Mouse (Mus musculus): ENCODE results near the gene Fsip1. TPM values are rescaled to one million over a fixed set of nuclear protein-coding genes. Genes with fewer than 3 reads are reported as not detected.

The Fsip1 gene
- polyA plus RNA-seq, 2 experiments, result 0.06 to 0.08 TPM

DNA sequence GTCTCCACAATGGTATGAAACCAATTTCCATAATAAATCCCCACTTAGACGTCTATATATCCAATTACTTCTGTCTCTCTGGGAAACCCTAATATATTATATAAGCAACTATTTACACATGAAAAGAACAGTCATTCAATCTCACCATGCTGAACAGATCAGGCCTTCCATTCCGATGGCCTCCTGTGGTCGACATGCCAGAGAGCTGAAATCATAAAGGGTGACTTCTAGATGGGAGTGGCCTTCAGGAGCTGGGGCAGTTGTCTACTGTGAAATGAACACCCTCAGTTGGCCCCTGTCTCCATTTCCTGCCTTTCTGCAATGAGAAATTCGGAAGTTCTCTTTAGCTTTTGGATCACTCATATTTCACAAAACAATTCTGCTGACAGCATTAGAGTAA, 154.6 kb downstream of the Fsip1 start:
- Histone ChIP-seq H3K4me1 (replicated peaks; ENCODE audit: control insufficient read depth in 2 of 2, insufficient read depth in 2 of 2, low read length in 1 of 2) (no peaks in the 10 kb centered on the region), H3K9ac (replicated peaks) (no peak overlapping the region), H3K4me2 (ENCODE audit: low read depth) (no peak overlapping the region), H3K36me3 (replicated peaks; ENCODE audit: control insufficient read depth, insufficient read depth, low read depth) (no peaks in the 10 kb centered on the region), H3K27me3 (ENCODE audit: control insufficient read depth, insufficient read depth, low read length) (no peaks in the 10 kb centered on the region), H3K9me3 (ENCODE audit: control insufficient read depth, low read length) (no peaks in the 10 kb centered on the region), H3K27ac (no peak overlapping the region), H3K4me3 (ENCODE audit: insufficient read depth in 1 of 2, low read depth in 2 of 2, low read length in 2 of 2) (no peak overlapping the region)
- WGBS (ENCODE audit: insufficient replicate concordance), result 42% methylated on average over 4 of the region's 4 CpGs
- ATAC-seq (ENCODE audit: insufficient read depth), result no peak
- no peak for DNase-seq (ENCODE audit: low read depth in 3 of 3, low spot score in 3 of 3)
- TF ChIP-seq CTCF (IDR thresholded peaks at IDR 0.05; ENCODE audit: low read depth), result no peak
- no peak for TF ChIP-seq EP300 (IDR thresholded peaks at IDR 0.05; ENCODE audit: low read depth)

DNA sequence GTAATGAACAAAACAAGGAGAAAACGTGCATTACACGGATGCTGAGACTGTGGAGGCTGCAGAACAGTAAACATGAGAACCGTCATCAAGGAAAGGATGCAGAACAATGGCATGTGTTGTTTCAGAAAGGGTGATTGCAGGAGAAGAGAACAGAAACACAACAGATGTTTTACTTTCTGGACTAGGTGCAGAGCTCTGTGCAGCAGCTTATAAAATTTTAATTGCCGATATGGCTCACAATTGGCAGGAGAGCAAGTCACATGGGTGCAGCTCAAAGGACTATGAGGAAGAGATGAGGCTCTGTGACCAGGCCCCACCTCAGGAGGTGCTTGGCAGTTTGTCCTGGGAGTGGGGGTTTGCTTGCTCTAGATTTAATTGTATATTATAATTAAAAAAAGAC, 157.7 kb downstream of the Fsip1 start:
- no peaks in the 10 kb centered on the region for H3K36me3 ChIP-seq (replicated peaks; ENCODE audit: control insufficient read depth, insufficient read depth, low read depth)
- DNase-seq (ENCODE audit: low read depth in 3 of 3, low spot score in 3 of 3), result no peak
- no peaks in the 10 kb centered on the region for H3K9me3 ChIP-seq (ENCODE audit: control insufficient read depth, low read length)

GRCm38 (mm10) chr2:118091226-118091625, 165.5 kb downstream of the Fsip1 start:
- H3K9ac ChIP-seq (replicated peaks), result no peak overlapping the region
- TF ChIP-seq CTCF (IDR thresholded peaks at IDR 0.05; ENCODE audit: low read depth) (no peak), EP300 (IDR thresholded peaks at IDR 0.05; ENCODE audit: low read depth) (no peak)
- H3K27me3 ChIP-seq (ENCODE audit: control insufficient read depth, insufficient read depth, low read length), result no peaks in the 10 kb centered on the region
- no peaks in the 10 kb centered on the region for H3K9me3 ChIP-seq (ENCODE audit: control insufficient read depth, low read length)
- no peak overlapping the region for H3K27ac ChIP-seq
- no peaks in the 10 kb centered on the region for H3K36me3 ChIP-seq (replicated peaks; ENCODE audit: control insufficient read depth, insufficient read depth, low read depth)
- WGBS (ENCODE audit: insufficient replicate concordance), result 67% methylated on average over 5 of the region's 5 CpGs
- H3K4me1 ChIP-seq (replicated peaks; ENCODE audit: control insufficient read depth in 2 of 2, insufficient read depth in 2 of 2, low read length in 1 of 2), result no peaks in the 10 kb centered on the region
- no peak overlapping the region for H3K4me2 ChIP-seq (ENCODE audit: low read depth)
- ATAC-seq (ENCODE audit: insufficient read depth) (no peak), DNase-seq (ENCODE audit: low read depth in 3 of 3, low spot score in 3 of 3) (no peak)
- H3K4me3 ChIP-seq (ENCODE audit: insufficient read depth in 1 of 2, low read depth in 2 of 2, low read length in 2 of 2), result no peak overlapping the region

More for the DNA sequence above, 157.7 kb downstream of the Fsip1 start:
- ATAC-seq (ENCODE audit: insufficient read depth), result no peak
- no peak overlapping the region for H3K4me3 ChIP-seq (ENCODE audit: insufficient read depth in 1 of 2, low read depth in 2 of 2, low read length in 2 of 2)
- TF ChIP-seq CTCF (IDR thresholded peaks at IDR 0.05; ENCODE audit: low read depth), result no peak
- TF ChIP-seq EP300 (IDR thresholded peaks at IDR 0.05; ENCODE audit: low read depth), result no peak
- no peaks in the 10 kb centered on the region for H3K27me3 ChIP-seq (ENCODE audit: control insufficient read depth, insufficient read depth, low read length)
- 68% methylated on average over 4 of the region's 4 CpGs for WGBS (ENCODE audit: insufficient replicate concordance)
- H3K9ac ChIP-seq (replicated peaks), result no peak overlapping the region
- no peak overlapping the region for H3K27ac ChIP-seq
- no peaks in the 10 kb centered on the region for H3K4me1 ChIP-seq (replicated peaks; ENCODE audit: control insufficient read depth in 2 of 2, insufficient read depth in 2 of 2, low read length in 1 of 2)
- H3K4me2 ChIP-seq (ENCODE audit: low read depth), result no peak overlapping the region

DNA sequence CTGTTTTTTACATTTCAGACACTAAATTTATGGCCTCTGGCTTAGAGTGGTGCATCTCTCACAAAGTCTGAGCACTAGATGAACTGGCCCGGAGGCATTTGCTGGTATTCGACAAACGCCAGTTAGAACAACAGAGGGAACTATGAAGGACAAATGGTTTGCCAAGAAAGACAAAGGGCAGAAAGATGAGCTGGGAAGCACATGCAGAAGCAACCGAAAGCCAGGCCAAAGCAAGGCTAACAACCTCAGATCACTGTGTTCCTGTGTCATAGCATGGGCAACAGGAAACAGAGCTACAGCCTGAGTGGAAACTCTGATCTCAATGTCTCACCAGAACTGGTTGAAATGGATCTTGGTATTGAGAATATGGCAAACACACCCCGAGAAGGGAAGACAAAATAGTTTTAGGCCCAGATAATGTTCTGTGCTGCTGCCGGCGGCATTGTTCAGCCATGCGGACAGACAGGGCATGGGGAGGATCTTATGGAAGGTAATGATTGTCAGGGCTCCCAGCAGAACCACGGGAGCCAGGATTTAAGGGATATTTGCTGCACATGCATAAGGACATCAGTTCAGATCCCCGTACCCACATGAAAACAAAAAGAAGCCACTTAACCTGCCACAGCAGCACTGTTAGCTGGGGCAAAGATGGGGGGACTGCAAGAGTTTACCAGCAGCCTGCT, 169.6 kb downstream of the Fsip1 start:
- no peak overlapping the region for H3K27ac ChIP-seq
- ATAC-seq (ENCODE audit: insufficient read depth), result no peak
- H3K4me1 ChIP-seq (replicated peaks; ENCODE audit: control insufficient read depth in 2 of 2, insufficient read depth in 2 of 2, low read length in 1 of 2), result no peaks in the 10 kb centered on the region
- no peaks in the 10 kb centered on the region for H3K36me3 ChIP-seq (replicated peaks; ENCODE audit: control insufficient read depth, insufficient read depth, low read depth)
- H3K27me3 ChIP-seq (ENCODE audit: control insufficient read depth, insufficient read depth, low read length), result no peaks in the 10 kb centered on the region
- no peak overlapping the region for H3K4me2 ChIP-seq (ENCODE audit: low read depth)
- no peak overlapping the region for H3K4me3 ChIP-seq (ENCODE audit: insufficient read depth in 1 of 2, low read depth in 2 of 2, low read length in 2 of 2)
- H3K9me3 ChIP-seq (ENCODE audit: control insufficient read depth, low read length), result no peaks in the 10 kb centered on the region
- no peak for DNase-seq (ENCODE audit: low read depth in 3 of 3, low spot score in 3 of 3)
- TF ChIP-seq EP300 (IDR thresholded peaks at IDR 0.05; ENCODE audit: low read depth), result no peak
- no peak overlapping the region for H3K9ac ChIP-seq (replicated peaks)
- 65% methylated on average over 10 of the region's 10 CpGs for WGBS (ENCODE audit: insufficient replicate concordance)

DNA sequence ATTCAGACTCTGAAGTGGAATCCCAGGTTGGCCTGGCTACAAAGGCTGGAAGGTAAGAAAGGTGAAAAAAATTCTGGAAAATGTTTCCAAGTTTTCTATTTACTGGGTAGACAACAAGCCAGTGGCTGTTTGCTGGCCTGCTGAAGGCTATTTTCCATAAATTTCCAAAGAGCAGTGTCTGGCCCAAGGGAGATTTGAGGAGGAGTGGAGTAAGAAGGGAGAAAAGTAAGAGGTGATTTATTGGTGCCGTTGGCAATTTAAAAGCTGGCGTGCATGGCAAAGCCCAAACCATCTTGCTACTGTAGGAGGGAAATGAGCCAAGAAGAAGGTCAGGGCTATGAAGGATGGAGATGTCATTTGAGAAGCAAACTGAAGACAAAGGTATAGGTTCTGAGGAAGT, 171.1 kb downstream of the Fsip1 start:
- no peak overlapping the region for H3K4me2 ChIP-seq (ENCODE audit: low read depth)
- no peak overlapping the region for H3K9ac ChIP-seq (replicated peaks)
- DNase-seq (ENCODE audit: low read depth in 3 of 3, low spot score in 3 of 3) (no peak), ATAC-seq (ENCODE audit: insufficient read depth) (no peak)
- H3K4me3 ChIP-seq (ENCODE audit: insufficient read depth in 1 of 2, low read depth in 2 of 2, low read length in 2 of 2), result no peak overlapping the region
- WGBS (ENCODE audit: insufficient replicate concordance), result 73% methylated on average over 2 of the region's 2 CpGs
- TF ChIP-seq CTCF (IDR thresholded peaks at IDR 0.05; ENCODE audit: low read depth), result no peak
- TF ChIP-seq EP300 (IDR thresholded peaks at IDR 0.05; ENCODE audit: low read depth), result no peak
- no peaks in the 10 kb centered on the region for H3K4me1 ChIP-seq (replicated peaks; ENCODE audit: control insufficient read depth in 2 of 2, insufficient read depth in 2 of 2, low read length in 1 of 2)
- no peaks in the 10 kb centered on the region for H3K27me3 ChIP-seq (ENCODE audit: control insufficient read depth, insufficient read depth, low read length)
- H3K36me3 ChIP-seq (replicated peaks; ENCODE audit: control insufficient read depth, insufficient read depth, low read depth), result no peaks in the 10 kb centered on the region
- no peak overlapping the region for H3K27ac ChIP-seq
- H3K9me3 ChIP-seq (ENCODE audit: control insufficient read depth, low read length), result no peaks in the 10 kb centered on the region

All from liver, embryonic 14.5 days (tissue).